Mouse (Mus musculus) megakaryocyte progenitor cell, adult 5-6 weeks (primary cell): ENCODE data around the gene Gpr137b. TPM values are rescaled to one million over a fixed set of nuclear protein-coding genes. Genes with fewer than 3 reads are reported as not detected.
"Not testable (repeated sequence)": the region's sequence is repeated elsewhere in the genome, so short reads cannot be mapped to it uniquely, and the experiment has no call there.

Experiments
- ATAC-seq: replicated peaks from 2 replicates; pipeline ENCODE4 v1.8.0; 2016; ENCODE audit warnings: mild to moderate bottlenecking, moderate TSS enrichment, inconsistent platforms; ENCODE audit not compliant: poor library complexity
- total RNA-seq, 2 experiments: library from RNA; stranded (forward) in 1 of 2; stranded (reverse) in 1 of 2; fragments of 157-497, 149-512 nt in 1 of 2; fragments of 200-1000 nt in 1 of 2; gene quantifications; 2 replicates each; pipeline versions ENCODE4 v1.2.3 to v1.2.4; 2015 to 2017

The Gpr137b gene
- 0.64 and 0.91 TPM in 2 replicates for total RNA-seq (2015)
- 0.81 TPM in 1 of 2 replicates, not detected in the other for total RNA-seq (2017)

DNA sequence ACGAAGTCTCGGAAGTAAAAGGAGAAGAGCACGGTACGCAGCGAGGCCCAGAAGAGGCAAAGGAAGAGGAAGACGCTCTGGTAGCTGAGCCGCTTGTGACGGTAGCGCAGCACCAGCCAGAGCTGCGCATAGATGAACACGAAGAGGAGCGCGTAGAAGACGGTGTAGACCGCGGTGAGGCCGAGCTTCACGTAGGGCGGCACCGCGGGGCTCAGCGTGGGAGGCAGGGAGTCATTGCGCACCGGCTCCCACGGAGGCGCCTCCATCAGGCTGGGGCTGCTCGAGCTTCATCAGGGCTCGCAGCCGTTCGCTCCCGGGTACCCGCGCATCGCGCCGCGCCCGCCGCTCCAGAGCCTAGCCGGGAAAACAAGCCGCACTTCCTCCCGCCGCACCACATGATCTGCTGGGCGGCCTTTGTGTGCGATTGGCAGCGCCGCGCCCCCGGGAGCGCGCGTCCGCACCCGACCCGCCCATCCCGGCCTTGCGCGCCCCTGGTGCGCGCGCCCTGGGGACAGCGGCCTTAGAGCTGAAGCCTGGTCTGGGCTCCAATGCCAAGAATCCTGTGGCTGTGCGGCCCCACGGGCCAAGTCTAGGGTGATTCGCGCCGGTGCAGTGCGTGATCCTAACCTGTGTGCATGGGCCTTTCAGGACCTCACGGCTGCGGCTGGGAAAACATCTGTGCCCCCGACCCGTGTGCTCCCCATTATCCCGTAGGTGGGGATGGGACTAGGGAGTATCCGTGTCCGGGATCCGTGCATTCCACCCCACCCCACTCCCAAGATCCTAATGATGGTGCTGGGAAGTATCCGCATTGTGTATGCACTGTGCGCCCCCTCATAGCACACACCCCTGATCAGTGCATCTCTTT is at the start of gene Gpr137b:
Gene Gpr137b (minus strand): TSS at position 787 of the 868 bp plus-strand sequence.
- peak; percentile 64 for ATAC-seq

DNA sequence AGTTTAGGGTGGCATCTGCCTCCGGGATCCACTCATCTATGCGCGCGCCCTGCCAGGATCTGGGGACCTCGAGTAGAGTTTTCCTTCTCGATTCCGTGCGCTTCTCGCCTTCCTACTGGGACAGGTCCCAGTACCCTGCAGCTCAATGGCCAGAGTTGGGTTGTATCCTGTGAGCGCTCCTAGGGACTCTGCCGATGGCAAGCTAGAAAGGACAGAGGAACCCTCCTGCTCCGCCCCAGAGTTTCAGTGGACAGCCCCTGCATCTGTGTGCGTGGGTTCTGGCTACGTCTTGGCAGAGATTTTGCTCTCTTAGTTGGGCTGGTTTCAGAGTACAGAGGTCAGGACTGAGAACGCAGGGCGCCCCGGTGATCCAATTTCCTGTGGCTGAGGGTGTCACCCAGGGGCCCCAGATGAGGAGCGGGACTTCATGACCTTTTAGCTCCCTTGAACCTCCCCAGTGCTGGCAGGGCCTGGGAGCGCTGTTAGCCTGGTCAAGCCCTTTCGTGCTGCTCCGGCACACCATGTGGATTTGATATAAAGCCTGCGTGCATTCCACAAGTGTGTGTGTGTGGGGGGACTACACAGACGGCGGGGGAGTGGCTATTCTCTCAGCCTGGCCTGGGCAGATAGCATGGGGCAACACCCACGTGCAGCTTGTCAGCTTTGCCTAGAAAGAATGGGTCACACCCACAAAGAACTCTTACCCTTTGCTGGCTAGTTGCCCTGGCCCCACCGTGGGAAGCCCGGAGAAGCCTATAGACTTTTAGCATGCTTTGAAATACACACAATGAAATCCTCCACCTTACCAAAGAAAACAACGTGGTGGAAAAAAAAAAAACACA is 44.5 kb upstream of the Gpr137b start:
- ATAC-seq: peak; percentile 93

DNA sequence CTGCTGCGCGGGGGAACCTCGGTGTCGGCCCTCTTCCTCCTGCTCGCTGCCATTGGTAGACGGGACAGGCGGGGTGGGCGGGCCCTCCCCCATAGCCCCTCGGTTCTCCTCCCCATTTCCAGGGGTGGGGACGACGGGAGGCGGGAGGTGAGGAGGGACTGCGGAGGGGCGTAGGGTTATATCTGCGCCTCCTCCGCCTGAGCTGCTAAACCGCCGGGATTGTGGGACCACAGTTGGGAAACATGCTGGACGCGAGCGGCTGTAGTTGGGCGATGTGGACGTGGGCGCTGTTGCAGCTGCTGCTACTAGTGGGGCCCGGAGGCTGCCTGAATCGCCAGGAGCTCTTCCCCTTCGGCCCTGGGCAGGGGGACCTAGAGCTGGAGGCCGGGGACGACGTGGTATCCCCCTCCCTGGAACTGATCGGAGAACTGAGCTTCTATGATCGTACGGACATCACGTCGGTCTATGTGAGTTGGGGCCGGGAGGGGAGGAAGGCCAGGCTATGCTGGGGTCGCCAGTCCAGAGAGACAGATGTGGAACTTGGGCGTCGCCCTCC is 43.7 kb upstream of the Gpr137b start, which contains the start of gene Nid1:
Gene Nid1 (plus strand): TSS at position 92 of the 556 bp plus-strand sequence.
- ATAC-seq: not testable (repeated sequence)

DNA sequence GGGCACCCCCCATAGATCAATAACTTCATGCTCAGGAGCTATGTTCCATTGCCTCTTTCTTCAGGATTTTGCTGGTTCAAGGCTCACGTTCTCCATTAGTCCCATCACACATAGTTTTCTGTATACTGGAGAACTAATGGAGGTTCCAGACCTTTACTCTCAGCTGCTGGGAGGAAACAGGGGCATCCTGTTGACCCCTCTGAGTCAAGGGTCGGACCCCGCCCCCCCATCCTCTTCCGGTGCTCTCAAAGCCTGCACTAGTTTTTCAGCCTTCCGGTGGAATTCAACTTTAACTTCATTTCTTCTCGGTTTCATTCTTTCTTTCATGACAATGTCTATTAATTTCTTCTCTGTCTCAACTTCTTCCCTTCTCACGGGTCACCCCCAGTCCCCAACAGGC is 42.3 kb upstream of the Gpr137b start:
- ATAC-seq: not testable (repeated sequence)

GRCm38 (mm10) chr13:13423301-13423700 is 29.5 kb upstream of the Gpr137b start:
- not testable (repeated sequence) for ATAC-seq

GRCm38 (mm10) chr13:13418859-13419258 is 25.0 kb upstream of the Gpr137b start:
- not testable (repeated sequence) for ATAC-seq

- not testable (repeated sequence) for ATAC-seq
These were observed 22.2 kb upstream of the Gpr137b start for GRCm38 (mm10) chr13:13416007-13416337.

DNA sequence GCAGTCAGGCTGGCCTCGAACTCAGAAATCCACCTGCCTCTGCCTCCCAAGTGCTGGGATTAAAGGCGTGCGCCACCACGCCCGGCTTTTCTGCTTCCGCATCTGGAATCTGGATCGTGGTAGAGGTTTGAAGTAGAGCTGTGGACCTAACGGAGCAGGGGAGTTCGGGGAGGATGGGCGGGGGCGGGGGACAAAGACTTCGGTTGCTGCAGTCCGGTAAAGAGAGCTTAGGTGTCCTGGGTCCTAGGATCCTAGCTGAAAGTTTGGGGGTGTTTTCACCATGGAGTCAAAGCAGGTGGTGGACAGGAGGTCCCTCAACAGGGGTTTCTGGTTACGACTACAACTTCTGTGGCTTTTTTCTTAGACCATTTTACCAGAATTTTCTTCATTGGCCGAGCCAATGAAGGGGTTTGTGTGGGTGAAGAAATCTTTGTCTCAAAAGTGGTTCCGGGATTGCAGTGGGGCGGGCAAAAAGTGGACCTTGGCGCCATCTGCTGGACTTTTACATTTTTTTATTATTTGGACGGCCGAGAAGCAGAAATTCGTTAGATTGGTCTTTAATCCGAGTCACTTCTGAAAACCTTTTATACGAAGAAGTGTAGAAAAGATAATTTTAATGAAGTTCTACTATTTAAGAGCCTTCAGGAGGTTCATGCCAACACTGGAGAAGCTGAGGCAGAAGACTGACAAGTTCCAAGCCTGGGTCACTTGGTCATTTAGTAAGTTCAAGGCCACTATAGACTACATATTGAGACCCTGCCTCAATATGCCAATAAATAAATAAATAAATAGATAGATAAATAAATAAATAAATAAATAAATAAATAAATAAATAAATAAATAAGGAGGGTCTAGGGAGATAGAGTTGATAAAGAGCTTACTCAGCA is 21.5 kb upstream of the Gpr137b start:
- ATAC-seq: peak; percentile 90

GRCm38 (mm10) chr13:13414206-13414605 is 20.4 kb upstream of the Gpr137b start:
- ATAC-seq: no peak

DNA sequence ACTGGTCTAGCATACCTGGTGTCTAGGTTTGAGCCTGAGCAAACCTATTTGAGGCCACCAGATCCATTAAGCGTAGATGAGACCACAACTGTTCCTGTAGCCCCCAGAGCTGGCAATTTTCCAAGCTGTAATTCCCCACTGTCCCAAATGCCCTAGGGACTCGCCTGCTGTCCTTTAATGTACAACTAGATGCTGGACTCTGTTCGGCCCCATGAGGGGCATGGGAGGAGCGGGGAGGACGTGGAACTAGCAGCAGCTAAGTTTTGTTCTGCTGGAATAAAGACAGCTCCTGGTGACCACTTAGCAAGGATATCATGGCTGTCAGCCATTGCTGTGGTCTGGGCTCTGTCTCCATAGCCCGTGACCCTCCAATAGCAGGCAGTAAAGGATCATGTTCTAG is 11.7 kb upstream of the Gpr137b start:
- not testable (repeated sequence) for ATAC-seq

DNA sequence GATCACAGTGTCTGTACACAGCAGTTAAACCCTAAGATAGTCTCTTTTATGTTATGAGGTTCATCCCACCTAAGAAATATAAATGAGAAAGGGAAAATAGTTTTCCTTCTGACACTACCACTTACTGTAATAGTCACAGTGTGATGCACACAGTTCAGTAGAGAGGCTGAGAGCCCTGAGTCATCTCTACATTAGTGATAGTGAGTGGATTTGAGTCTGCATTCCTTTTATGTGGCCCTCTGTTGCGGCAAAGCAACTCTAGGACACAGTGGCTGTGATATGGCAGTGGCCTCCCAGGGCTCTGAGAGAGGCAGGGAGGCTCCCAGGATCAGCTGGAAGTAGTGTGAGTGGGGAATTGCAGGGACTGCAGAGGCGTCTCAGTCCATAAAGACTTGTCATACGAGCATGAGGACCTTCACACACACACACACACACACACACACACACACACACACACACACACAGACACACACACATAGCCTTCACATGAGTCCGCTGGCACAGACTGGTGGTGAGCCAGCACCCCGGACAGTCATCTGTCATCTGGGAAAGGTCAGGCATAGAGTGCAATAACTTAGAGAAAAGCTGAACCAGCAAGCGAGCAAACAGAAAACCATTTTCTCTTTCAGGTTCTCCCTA is 10.8 kb upstream of the Gpr137b start:
- not testable (repeated sequence) for ATAC-seq

GRCm38 (mm10) chr13:13403839-13404238 is 10.0 kb upstream of the Gpr137b start:
- peak; percentile 50 for ATAC-seq

DNA sequence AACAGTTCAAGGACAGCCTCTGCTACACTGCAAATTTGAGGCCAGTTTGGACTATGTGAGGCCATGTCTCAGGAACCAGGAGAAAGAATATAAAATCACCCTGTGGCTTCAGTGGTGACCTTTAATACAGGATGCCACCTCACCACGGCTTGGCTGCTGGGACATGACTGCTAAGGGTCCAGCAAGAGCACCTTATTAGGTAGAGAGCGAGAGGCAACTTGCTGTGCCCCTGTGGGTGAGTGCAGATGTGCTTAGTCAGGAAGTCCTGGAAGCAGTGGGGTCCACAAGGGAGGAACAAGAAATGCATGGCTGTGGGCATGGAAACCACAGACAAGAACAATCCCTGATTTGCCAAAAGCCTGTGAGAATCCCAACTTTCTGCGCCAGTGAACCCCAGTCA is 9.6 kb upstream of the Gpr137b start:
- ATAC-seq: not testable (repeated sequence)

- not testable (repeated sequence) for ATAC-seq
These were observed 9.0 kb upstream of the Gpr137b start for GRCm38 (mm10) chr13:13402818-13403217.

DNA sequence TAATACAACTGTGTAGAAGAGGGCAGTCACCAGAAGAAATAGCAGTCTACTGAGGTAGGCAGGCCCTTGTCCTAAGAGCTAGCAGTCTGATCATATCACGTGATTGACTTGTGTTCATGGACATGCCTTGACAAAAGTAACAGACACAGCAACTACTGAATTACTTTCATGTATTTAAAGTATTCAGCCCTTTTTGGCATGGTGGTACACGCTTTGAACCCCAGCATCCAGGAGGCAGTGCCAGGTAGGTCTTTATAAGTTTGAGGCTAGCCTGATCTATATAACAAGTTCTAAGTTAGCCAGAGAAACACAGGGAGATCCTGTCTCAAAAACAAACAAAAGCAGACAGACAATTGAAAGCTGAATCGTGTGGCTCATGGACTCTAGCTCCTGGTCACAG is 7.0 kb upstream of the Gpr137b start:
- ATAC-seq: not testable (repeated sequence)

DNA sequence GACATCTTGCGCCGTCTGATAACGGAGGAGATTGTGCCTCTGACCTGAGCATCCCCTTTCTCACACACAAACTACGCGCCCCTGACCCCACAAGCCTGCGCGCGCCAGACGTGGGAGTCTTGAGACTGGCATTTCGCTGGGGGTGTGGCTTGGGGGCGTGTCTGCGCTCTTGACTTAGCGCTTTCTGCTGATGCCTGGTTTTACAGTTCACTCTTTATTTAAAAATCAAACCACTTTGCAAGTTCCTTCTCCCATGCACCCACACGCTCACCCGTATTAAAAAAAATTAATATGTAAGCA is 232 bp upstream of the Gpr137b start:
- peak; percentile 57 for ATAC-seq

- ATAC-seq: peak; percentile 97
These were observed 15.5 kb downstream of the Gpr137b start for GRCm38 (mm10) chr13:13378168-13378859.

GRCm38 (mm10) chr13:13377180-13377579 is 16.6 kb downstream of the Gpr137b start:
- no peak for ATAC-seq

DNA sequence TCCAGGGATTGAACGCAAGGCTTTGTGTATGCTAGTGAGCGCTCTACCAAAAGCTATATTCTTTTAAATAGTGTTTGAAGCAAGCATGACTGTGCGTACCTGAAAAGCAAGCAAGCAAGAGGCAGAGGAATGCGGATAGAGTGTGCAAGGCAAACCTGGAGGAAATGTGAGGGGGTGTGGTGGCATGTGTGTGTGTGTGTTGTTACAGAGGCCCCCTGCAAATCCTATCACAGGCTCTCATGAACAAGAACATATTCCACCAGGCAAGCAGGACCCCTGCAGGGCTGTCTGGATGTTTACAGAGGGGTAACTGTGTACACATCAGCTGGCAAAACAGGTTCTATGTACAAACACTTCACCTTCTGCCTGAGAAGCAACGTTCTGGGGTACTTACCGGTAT is 19.8 kb downstream of the Gpr137b start:
- not testable (repeated sequence) for ATAC-seq
